Mouse (Mus musculus): ENCODE data around the gene Erc2.

Gene Erc2

GRCm38 (mm10) chr14:28288926-28289325, 666.7 kb downstream of the Erc2 start:
- DNase-seq (ENCODE audit: low spot score in 2 of 2), result no peak

DNA sequence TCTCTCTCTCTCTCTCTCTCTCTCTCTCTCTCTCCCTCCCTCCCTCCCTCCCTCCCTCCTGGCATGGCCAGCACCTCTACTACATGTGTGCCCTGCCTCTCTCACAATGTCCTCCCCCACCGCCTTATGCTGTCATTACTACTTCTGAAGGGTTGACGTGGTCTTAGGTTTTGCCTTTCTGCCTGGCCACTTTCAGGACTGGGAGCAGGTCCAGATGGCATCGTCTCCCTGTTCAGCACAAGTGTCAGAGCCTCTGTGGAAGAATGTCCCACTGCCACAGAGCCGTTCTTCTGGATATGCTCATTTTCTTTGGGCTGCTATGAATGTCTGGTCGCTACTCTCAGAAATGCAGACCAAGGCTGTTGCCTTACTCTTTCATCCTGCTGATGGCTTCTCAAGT, 671.7 kb downstream of the Erc2 start:
- no peak for DNase-seq (ENCODE audit: low spot score in 2 of 2)

DNA sequence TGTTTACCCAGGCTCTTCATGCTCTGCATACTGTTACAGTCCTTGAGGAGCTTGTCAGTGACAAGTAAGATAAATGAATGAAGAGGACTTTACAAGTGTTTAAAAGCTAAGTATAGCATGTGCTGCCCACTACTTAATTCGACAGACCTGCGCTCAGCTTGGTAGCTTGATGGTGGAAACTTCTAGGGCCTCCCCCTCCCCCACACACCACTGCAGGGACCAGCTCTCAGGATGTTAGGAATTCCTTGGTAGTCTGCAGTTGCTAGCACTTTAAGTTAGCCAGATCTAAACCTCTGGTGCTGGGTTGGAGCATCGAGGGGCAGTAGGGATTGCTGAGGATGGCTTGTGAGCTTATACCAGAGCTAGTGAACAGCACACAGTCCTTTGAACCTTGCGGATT, 672.9 kb downstream of the Erc2 start:
- no peak for DNase-seq (ENCODE audit: low spot score in 2 of 2)

GRCm38 (mm10) chr14:28300095-28300494, 677.9 kb downstream of the Erc2 start:
- no peak for DNase-seq (ENCODE audit: low spot score in 2 of 2)

DNA sequence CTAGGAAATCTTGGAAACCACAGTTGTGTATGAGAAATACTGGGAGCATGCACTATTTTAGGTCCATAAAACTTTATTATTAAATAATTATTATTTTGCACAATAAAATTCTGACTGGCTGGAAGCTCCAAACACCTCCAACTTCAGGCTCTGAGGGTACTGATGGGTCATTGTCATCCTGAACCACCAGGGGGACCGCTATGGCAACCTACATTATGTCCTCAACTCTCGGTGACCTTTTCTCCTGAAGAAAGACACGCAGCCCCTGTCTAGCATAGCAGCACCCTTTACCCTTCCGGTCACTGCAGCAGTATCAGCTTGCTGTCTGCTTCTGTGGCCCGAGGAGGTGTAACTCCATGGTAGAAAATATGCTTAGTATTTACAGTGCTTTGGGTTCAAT, 679.0 kb downstream of the Erc2 start:
- no peak for DNase-seq (ENCODE audit: low spot score in 2 of 2)

DNA sequence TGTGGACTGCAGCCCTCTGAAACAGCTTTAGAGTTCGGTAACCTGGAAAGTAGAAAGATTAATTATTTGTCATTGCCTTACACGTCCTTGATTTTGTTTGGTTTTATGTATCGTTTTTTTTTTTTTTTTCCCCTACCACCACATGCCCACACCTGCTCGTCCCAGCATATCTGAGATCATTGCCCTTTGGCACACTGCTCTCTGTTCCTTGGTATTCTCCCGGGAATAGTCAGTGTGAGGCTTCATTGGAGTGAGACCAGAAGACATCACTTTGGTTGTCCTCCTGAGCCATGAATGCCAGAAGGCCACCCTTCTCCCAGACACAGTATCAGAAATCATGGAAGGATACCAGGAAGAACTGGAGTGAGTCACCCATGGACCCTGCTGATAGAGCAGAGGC, 681.9 kb downstream of the Erc2 start:
- no peak for DNase-seq (ENCODE audit: low spot score in 2 of 2)

DNA sequence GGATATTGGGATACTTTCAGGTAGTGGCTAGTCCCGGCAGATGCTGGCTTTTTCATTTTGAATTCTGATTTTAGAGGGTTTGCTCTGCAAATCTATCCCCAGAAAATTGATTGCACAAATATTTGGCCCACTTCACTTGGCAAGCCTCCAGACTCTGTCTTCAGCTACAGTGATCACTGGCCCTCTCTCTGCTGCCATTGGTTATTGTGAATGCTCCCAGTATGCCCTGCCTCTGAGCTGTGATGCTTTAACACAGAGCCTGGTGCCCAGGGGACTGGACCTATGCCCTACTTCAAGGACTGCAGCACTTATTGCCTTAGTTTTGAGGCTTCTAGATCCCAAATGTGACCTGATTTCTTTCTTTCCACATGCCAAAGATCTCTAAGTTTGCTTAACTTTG, 686.4 kb downstream of the Erc2 start:
- DNase-seq (ENCODE audit: low spot score in 2 of 2), result no peak

- DNase-seq (ENCODE audit: low spot score in 2 of 2), result no peak
Observed at GRCm38 (mm10) chr14:28316851-28317250, 694.6 kb downstream of the Erc2 start.

DNA sequence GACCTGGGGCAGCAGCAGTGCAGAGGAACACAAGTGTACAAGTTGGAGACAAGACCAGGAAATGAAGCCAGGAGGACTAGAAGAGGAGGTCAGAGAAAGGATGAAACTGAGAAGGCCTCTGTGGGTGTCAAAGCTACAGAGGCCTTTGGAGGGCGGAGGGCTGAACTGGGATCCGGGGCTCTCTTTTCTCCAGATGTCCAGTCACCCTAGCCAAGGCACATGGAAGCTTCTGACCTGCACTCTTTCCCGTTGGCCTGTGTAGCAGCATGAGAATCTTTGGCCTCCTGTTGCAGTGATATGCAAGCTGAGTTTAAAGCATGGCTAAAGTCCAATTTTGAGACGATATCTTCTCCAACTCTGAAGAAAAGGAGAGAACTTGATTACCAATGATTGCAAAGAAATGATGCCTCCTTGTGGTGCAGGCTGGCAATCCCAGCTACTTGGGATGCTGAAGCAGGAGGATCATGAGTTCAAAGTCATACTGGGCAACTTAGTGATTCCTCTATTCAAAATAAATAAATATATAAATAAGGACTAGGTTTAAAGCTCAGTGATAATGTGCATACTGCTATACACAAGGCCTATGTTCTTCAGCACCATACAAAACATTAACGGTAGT, 699.8 kb downstream of the Erc2 start:
- DNase-seq (ENCODE audit: low spot score in 2 of 2), result no peak

- no peak for DNase-seq (ENCODE audit: low spot score in 2 of 2)
Observed at GRCm38 (mm10) chr14:28323243-28323642, 701.0 kb downstream of the Erc2 start.

- no peak for DNase-seq (ENCODE audit: low spot score in 2 of 2)
Observed at GRCm38 (mm10) chr14:28323727-28324126, 701.5 kb downstream of the Erc2 start.

- DNase-seq (ENCODE audit: low spot score in 2 of 2), result no peak
Observed at GRCm38 (mm10) chr14:28326456-28326855, 704.2 kb downstream of the Erc2 start.

GRCm38 (mm10) chr14:28328512-28328911, 706.3 kb downstream of the Erc2 start:
- DNase-seq (ENCODE audit: low spot score in 2 of 2), result no peak

DNA sequence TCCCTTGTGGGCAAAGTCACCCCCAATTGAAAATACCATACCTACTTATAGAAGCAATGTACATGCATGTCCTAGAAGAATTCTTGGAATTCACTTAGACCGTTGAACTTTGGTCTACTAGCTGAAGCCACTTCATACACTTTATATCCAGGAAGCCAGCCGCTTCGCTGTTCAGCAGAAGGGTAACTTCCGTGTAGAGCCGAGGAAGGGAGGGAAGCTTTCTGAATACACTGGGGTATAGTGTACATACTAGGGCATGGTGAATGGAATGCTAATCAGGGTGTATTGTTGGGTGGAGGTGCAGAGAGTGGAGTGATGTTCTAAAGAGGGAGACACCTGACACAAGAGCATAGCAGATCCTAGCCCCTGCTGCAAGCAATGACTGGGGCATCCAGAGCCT, 708.9 kb downstream of the Erc2 start:
- DNase-seq (ENCODE audit: low spot score in 2 of 2), result no peak

GRCm38 (mm10) chr14:28332351-28332953, 710.2 kb downstream of the Erc2 start:
- DNase-seq (ENCODE audit: low spot score in 2 of 2), result no peak

DNA sequence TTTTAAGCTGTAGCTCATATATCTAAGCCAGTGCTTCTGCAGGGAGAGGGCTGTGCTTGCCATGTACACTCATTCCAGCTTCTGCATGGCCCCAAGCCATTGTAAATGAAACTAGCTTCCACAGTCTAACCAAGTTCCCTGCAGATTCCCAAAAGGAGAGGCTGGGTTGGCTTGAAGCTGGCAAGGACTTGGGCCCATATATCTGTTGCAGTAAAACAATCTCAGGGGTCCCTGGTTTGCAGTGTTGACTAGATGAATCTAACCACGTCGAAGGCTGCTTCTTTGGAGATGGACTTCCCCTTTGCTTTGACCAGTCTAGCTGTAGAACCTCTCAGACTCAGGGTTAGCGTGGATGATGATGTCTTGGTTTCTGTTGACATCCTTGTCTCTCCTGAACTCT, 716.9 kb downstream of the Erc2 start:
- DNase-seq (ENCODE audit: low spot score in 2 of 2), result no peak

DNA sequence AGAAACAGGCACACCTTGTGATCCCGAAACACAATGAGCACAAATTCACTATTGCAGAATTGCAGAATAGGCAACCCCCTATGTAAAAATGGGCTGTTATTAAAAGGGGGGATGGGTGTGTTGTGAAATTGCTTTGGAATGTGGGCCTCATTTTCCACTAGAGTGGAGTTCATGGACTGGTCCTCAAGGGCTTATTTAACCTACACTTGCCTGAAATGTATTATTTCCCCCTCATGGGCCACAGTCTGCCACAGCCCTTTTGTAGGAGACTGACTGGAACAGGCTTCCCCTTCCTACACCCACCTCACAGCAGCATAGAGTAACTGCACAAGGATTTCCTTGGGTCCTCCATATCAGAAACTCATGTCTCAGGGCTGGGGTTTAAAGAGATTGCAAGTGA, 726.9 kb downstream of the Erc2 start:
- no peak for DNase-seq (ENCODE audit: low spot score in 2 of 2)

GRCm38 (mm10) chr14:28356031-28356430, 733.8 kb downstream of the Erc2 start:
- DNase-seq (ENCODE audit: low spot score in 2 of 2), result no peak

GRCm38 (mm10) chr14:28359502-28359901, 737.3 kb downstream of the Erc2 start:
- no peak for DNase-seq (ENCODE audit: low spot score in 2 of 2)

DNA sequence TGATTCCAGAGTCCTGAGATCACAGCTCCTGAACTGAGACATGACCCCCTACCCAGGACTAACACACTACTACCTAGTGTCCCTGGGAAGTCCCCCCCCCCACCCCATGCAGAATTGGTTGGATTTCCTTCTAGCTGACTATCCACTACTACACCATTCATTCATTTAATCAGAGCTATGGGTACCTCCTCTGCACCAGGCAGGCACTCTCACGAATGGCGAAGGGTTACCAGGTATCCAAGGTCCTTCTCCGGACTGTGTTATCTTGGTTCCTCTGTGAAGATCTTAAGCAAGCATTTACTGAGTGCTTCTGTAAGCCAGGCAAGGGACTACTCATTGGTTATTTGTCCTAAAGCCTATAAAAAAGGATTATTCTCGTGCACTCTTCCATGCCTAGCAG, 737.8 kb downstream of the Erc2 start:
- DNase-seq (ENCODE audit: low spot score in 2 of 2), result no peak

DNA sequence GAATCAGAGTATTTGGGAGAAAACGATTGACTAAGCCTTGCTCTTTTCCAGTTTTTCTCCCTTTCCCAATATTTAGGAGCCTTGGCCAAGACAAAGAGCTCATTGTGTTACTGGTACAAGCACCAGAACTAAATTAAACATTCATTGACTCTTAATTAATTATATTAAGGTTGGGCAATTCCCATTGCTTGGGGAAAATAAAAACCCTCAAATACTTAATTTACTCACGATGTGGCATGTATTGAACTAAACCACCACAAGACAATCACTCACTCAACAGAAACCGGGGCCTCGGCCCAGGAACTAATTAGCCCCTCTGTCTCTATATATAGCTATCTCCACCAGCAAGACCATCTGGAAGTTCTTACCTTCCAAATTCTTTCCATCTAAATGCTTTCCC, 740.1 kb downstream of the Erc2 start:
- no peak for DNase-seq (ENCODE audit: low spot score in 2 of 2)

DNA sequence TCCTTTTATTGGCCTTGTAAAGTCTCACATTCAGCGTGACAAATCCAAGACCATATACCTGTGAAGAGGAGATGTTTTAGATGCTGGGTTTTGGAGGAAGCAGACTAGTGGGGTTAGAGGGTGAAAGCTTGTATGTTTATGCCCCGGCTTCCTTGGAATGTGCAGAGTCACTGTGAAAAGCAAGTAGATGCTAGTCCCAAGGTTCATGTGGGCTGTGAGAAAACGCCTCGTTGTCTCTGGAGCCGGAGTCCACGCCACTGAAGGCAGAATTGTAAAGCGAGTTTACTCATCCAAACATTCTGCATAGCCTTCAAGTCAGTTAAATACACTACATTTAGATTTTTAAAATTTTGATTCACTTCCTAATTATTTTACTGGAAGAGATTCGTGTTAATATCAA, 748.5 kb downstream of the Erc2 start:
- DNase-seq (ENCODE audit: low spot score in 2 of 2), result no peak

DNA sequence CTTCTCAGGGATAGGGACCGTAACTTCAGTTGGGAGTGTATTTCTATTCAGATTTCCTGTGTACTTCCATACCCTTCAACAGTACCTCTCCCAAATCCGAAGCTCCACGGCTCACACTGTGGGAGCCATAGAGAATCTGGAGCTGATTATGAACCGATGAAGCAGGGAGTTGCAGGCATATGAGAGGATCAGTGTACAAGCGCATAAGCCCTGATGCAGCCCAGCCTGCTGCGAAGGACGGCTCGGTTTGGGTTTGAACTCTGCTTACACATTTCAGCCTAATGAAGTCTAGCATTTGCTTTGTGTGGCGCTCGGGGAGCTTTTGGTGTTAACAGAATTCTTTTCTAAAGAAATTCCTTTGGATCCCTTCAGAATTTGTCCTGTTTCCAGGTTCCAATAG, 749.4 kb downstream of the Erc2 start:
- DNase-seq (ENCODE audit: low spot score in 2 of 2), result no peak

DNA sequence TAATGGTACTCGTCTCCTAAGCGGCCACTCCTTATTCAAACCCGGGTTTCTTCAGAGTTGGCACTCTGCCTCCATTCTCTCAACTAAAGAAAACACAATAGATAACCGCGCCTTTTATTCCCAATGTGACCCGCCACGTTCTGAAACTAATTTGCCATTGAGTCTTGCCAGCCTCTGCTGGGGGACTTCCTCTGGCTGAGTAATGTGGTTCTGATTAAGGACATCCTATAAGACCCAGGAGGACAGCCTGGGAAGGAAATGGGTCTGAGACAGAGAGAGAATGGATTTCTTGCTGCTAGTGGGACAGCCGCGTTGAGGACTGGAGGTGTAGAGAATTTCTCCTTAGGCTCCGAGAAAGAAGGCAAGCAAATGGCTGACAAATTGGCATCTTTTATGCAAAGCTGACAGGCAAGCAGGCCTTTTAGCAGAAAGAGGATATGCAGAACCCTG, 753.4 kb downstream of the Erc2 start:
- DNase-seq (ENCODE audit: low spot score in 2 of 2), result no peak
